Mouse (Mus musculus): ENCODE data around the gene Sec61b.

DNA sequence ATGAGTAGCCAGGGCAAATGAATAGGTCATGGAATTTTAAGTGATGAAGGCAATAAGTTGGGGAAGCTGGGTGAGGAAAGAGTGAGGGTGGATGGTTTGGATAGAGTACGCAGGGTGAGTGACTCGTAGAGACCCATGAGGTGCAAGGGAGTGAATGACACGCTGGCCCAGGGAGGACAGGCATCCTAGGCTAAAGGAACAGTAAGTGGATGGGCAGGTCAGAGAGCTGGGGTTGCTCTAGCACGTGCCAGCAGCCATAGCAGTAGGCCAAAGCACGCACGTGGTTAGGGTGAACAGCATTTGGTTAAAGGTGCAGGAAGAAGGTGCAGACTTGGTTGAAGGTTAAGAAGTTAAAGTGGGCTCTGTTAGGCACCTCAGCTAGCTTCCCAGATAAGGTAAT, 3.1 kb downstream of the Sec61b start:
- no peak for TF ChIP-seq CTCF (IDR thresholded peaks at IDR 0.05; ENCODE audit: insufficient read depth, low read length)
- TF ChIP-seq POLR2A (IDR thresholded peaks at IDR 0.05; ENCODE audit: borderline replicate concordance, extremely low read depth, low read depth, low read length), result no peak

Data from lung, adult 2 months (tissue).